Mouse (Mus musculus): ENCODE measurements around the gene Rbm19.

GRCm38 (mm10) chr5:120181384-120181783 lies 65.1 kb downstream of the Rbm19 start:
- TF ChIP-seq EP300 (optimal IDR thresholded peaks at IDR 0.05), result no peak
- no peak for TF ChIP-seq CTCF (IDR thresholded peaks at IDR 0.05; ENCODE audit: low read depth)

Measured in stomach, postnatal 0 days (tissue).